Mouse (Mus musculus) liver, embryonic 13.5 days (tissue): ENCODE measurements around the gene Arrdc5. TPM values are rescaled to one million over a fixed set of nuclear protein-coding genes. Genes with fewer than 3 reads are reported as not detected.
"Not testable (repeated sequence)": the region's sequence is repeated elsewhere in the genome, so short reads cannot be mapped to it uniquely, and the experiment has no call there.

Experiments
- ATAC-seq: fragments of 200-750 bp; cut with Nextera tagmentation; 2 replicates; pipeline ENCODE4 v1.8.0; 2017; ENCODE audit warnings: low read depth, mild to moderate bottlenecking, moderate number of reproducible peaks, moderate library complexity
- DNase-seq: peaks from one replicate; pipeline ENCODE4 v3.0.0; 2022
- H3K27ac ChIP-seq: fragments of 300-500 bp; sonication (generic); 2 replicates; pipeline ENCODE4 v1.5.1; 2015; ENCODE audit warnings: moderate library complexity, mild to moderate bottlenecking, inconsistent platforms
- H3K27me3 ChIP-seq: fragments of 300-500 bp; sonication (generic); 2 replicates; pipeline ENCODE4 v1.6.1; 2015; ENCODE audit warnings: mild to moderate bottlenecking, inconsistent platforms
- H3K36me3 ChIP-seq: fragments of 300-500 bp; sonication (generic); 2 replicates; pipeline ENCODE4 v1.6.1; 2015; ENCODE audit warnings: mild to moderate bottlenecking, inconsistent platforms
- H3K4me1 ChIP-seq: fragments of 300-500 bp; sonication (generic); replicated peaks from 2 replicates; pipeline ENCODE4 v1.6.1; 2015; ENCODE audit warnings: inconsistent platforms
- H3K4me2 ChIP-seq: fragments of 300-500 bp; sonication (generic); 2 replicates; pipeline ENCODE4 v1.6.1; 2015; ENCODE audit warnings: inconsistent platforms, mild to moderate bottlenecking, moderate library complexity
- H3K4me3 ChIP-seq: fragments of 300-500 bp; sonication (generic); replicated peaks from 2 replicates; pipeline ENCODE4 v1.5.1; 2015; ENCODE audit warnings: mild to moderate bottlenecking, inconsistent platforms
- H3K9ac ChIP-seq: fragments of 300-500 bp; sonication (generic); 2 replicates; pipeline ENCODE4 v1.6.1; 2015; ENCODE audit warnings: mild to moderate bottlenecking, inconsistent platforms
- H3K9me3 ChIP-seq: fragments of 300-500 bp; sonication (generic); replicated peaks from 2 replicates; pipeline ENCODE4 v1.6.1; 2016; ENCODE audit warnings: inconsistent platforms
- WGBS: fragments of 180-500 bp; shearing (Covaris S2); methylation state at CpG from one replicate; pipeline ENCODE4 v1.1.7; 2015; ENCODE audit not compliant: insufficient replicate concordance; 5-methylcytosine and 5-hydroxymethylcytosine counted together
- polyA plus RNA-seq: library from polyadenylated mRNA; unstranded; fragments of >200 nt; fragmentation: Nextera tagmentation; extraction: Ambion mirVana; gene quantifications from 2 replicates; pipeline ENCODE4 v1.2.1, GENCODE M21; 2015

The Arrdc5 gene
- polyA plus RNA-seq, 1 experiment from 2014 or later = not detected

DNA sequence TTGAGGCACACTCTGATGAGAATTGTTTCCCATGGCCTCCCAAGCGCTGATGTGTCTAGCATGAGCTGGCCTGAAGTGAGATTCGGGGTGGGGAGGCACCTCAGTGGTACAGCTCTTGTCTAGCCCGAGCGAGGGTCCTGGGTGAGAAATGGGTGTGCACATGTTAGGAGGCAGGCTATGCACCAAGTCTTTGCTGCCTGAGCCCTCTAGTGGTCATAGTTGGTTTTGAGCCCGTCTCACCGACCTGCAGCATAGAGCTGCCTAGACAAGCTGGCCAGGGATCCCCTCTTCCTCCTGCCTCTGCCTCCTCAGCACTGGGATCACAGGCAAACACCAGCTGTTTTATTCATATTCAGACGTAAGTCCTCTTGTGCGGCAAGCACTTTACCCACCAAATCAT lies 36.1 kb downstream of the Arrdc5 start:
- H3K9ac ChIP-seq = no peak overlapping the region
- no peaks in the 10 kb centered on the region for H3K27me3 ChIP-seq
- H3K4me2 ChIP-seq = no peak overlapping the region
- 16% methylated on average over 8 of the region's 8 CpGs for WGBS
- H3K4me3 ChIP-seq = no peak overlapping the region
- ATAC-seq = peak; percentile 64
- H3K4me1 ChIP-seq = peaks cover 61% of the 10 kb centered on the region
- H3K36me3 ChIP-seq = peaks cover 50% of the 10 kb centered on the region
- DNase-seq = peak; percentile 60
- H3K27ac ChIP-seq = no peak overlapping the region
- no peaks in the 10 kb centered on the region for H3K9me3 ChIP-seq

DNA sequence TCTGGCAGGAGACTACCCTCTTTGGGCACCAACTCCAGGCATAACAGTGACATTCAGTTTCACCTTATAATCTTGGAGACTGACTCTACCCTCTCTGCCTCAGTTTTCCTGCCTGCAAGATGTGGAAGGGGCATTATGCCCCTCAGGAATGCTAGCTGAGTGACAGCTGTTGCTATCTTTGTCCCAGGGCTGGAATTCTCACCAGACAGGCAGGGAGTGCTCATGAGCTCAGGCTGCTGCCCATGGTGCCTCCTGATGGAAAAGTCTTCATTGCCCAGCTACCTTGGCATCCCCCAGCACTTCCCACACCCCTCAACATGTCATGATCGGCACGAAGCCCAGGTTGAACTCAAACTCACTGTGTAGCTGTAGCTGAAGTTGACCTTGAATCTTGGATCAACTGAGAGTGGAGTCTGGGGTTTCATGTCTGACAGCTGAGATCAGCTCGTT lies 37.4 kb downstream of the Arrdc5 start:
- H3K4me3 ChIP-seq = no peak overlapping the region
- 64% methylated on average over 3 of the region's 3 CpGs for WGBS
- peaks cover 71% of the 10 kb centered on the region for H3K4me1 ChIP-seq
- H3K27me3 ChIP-seq = no peaks in the 10 kb centered on the region
- peaks cover 61% of the 10 kb centered on the region for H3K36me3 ChIP-seq
- H3K27ac ChIP-seq = 0 out of 2 replicates have a peak overlapping the region, but pooled peaks have one; percentile 6
- DNase-seq (no peak), ATAC-seq (no peak)
- no peaks in the 10 kb centered on the region for H3K9me3 ChIP-seq
- no peak overlapping the region for H3K4me2 ChIP-seq
- H3K9ac ChIP-seq = no peak overlapping the region

DNA sequence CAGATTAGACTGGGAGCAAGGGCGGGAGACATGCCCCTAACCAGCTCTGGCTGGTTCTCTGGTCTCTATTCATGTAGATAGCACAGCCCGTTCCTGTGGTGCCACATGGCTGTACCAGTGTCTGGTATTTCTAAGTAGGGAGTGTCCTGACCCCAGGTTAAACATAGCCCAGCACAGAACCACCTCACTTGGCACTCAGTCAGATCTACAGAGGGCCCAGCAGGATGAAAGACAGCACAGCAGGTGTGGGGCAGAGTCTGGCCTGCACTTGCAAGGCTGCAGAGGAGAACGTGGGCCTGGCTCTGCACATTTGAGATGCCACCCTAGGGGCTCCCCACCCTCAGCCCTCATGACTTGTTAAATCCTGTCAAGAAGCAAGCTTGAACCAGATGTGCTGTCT lies 38.9 kb downstream of the Arrdc5 start:
- ATAC-seq = no peak
- Histone ChIP-seq H3K4me1 (peaks cover 75% of the 10 kb centered on the region), H3K9me3 (no peaks in the 10 kb centered on the region), H3K36me3 (peaks cover 61% of the 10 kb centered on the region), H3K4me2 (no peak overlapping the region), H3K27ac (no peak overlapping the region), H3K9ac (peak overlapping the region; percentile 42; the same call in 1 of the 2 replicates), H3K4me3 (no peak overlapping the region), H3K27me3 (no peaks in the 10 kb centered on the region)
- 76% methylated on average over 3 of the region's 3 CpGs for WGBS
- no peak for DNase-seq

GRCm38 (mm10) chr17:56259301-56260037 lies 40.6 kb downstream of the Arrdc5 start:
- no peak for ATAC-seq
- Histone ChIP-seq H3K4me1 (peaks cover 69% of the 10 kb centered on the region), H3K4me2 (peak overlapping the region; percentile 98), H3K36me3 (peaks cover 53% of the 10 kb centered on the region), H3K9me3 (no peaks in the 10 kb centered on the region), H3K27ac (no peak overlapping the region), H3K4me3 (peak overlapping the region; percentile 78), H3K27me3 (no peaks in the 10 kb centered on the region), H3K9ac (peak overlapping the region; percentile 42; the same call in 1 of the 2 replicates)
- WGBS = 82% methylated on average over 10 of the region's 10 CpGs
- DNase-seq = no peak

DNA sequence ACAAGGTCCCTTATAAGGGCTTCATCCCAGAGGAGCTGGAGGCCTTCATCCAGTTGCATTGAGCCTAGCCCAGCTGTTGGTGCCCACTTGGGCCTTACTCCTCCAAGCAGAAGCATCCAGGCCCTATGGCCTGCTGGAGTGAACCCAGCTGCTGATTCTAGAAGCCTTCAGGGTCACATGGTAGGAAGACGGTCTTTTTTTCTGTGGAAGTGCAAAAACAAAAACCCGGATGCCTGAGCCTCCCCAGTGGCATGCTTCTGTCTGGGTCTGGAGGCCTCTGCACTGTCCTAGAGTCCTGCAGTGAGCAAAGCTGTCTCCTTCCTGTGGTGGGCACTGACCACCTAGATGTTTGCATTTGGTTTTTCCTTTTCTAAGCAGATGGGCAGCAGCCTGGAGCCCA lies 41.3 kb downstream of the Arrdc5 start:
- H3K4me2 ChIP-seq = peak overlapping the region; percentile 98
- not testable (repeated sequence) for H3K9me3 ChIP-seq, H3K27ac ChIP-seq, ATAC-seq, DNase-seq, H3K27me3 ChIP-seq
- H3K36me3 ChIP-seq = peaks cover 53% of the 10 kb centered on the region
- WGBS = 56% methylated on average over 2 of the region's 2 CpGs
- H3K4me1 ChIP-seq = peaks cover 67% of the 10 kb centered on the region
- peak overlapping the region; percentile 78 for H3K4me3 ChIP-seq
- H3K9ac ChIP-seq = 0 out of 2 replicates have a peak overlapping the region, but pooled peaks have one; percentile 42

- peak overlapping the region; percentile 98 for H3K4me2 ChIP-seq
- peak overlapping the region; percentile 80; the same call in 1 of the 2 replicates for H3K9ac ChIP-seq
- ATAC-seq, H3K9me3 ChIP-seq, H3K27me3 ChIP-seq, DNase-seq, H3K27ac ChIP-seq: not testable (repeated sequence)
- H3K36me3 ChIP-seq = peaks cover 53% of the 10 kb centered on the region
- peak overlapping the region; percentile 78 for H3K4me3 ChIP-seq
- peaks cover 66% of the 10 kb centered on the region for H3K4me1 ChIP-seq
- 87% methylated on average over 19 of the region's 19 CpGs for WGBS
Observed at GRCm38 (mm10) chr17:56258269-56258668, 41.8 kb downstream of the Arrdc5 start.

DNA sequence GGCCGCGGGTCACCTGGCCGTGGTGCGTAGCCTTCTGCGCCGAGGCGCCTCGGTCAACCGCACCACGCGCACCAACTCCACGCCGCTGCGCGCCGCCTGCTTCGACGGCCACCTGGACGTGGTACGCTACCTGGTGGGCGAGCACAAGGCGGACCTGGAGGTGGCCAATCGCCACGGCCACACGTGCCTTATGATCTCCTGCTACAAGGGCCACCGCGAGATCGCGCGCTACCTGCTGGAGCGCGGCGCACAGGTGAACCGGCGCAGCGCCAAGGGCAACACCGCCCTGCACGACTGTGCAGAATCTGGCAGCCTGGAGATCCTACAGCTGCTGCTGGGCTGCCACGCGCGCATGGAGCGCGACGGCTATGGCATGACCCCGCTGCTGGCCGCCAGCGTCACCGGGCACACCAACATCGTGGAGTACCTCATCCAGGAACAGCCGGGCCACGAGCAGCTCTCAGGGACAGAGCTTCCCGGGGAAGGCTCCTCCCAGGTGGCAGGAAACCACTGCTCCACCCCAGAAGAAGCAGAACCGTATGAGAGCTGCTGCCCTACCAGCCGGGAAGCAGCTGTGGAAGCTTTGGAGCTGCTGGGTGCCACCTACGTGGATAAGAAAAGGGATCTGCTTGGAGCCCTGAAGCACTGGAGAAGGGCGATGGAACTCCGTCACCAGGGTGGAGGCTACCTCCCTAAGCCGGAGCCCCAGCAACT lies 42.7 kb downstream of the Arrdc5 start:
- H3K4me3 ChIP-seq = peak overlapping the region; percentile 78
- ATAC-seq (no peak), DNase-seq (no peak)
- peak overlapping the region; percentile 71 for H3K27ac ChIP-seq
- 5% methylated on average over 58 of the region's 58 CpGs for WGBS
- no peaks in the 10 kb centered on the region for H3K9me3 ChIP-seq
- peak overlapping the region; percentile 80 for H3K9ac ChIP-seq
- H3K36me3 ChIP-seq = peaks cover 44% of the 10 kb centered on the region
- H3K4me2 ChIP-seq = peak overlapping the region; percentile 98
- H3K4me1 ChIP-seq = peaks cover 57% of the 10 kb centered on the region
- H3K27me3 ChIP-seq = no peaks in the 10 kb centered on the region

- peak within 1 kb of the TSS; percentile 97 for H3K27ac ChIP-seq
- DNase-seq = peak; percentile 94
- peak within 1 kb of the TSS; percentile 78 for H3K4me3 ChIP-seq
- H3K9me3 ChIP-seq = no peaks in the 10 kb centered on the region
- peak within 1 kb of the TSS; percentile 98 for H3K4me2 ChIP-seq
- H3K36me3 ChIP-seq = peaks cover 35% of the 10 kb centered on the region
- peak; percentile 86 for ATAC-seq
- WGBS = under 1% methylated on average over 28 of the region's 28 CpGs
- H3K4me1 ChIP-seq = peaks cover 49% of the 10 kb centered on the region
- no peaks in the 10 kb centered on the region for H3K27me3 ChIP-seq
- H3K9ac ChIP-seq = peak within 1 kb of the TSS; percentile 80
Observed at GRCm38 (mm10) chr17:56256239-56256881, 43.7 kb downstream of the Arrdc5 start, which contains the start of gene Fem1a. TSS of gene Fem1a (plus strand) at chr17:56256810.

- Histone ChIP-seq H3K27me3 (no peaks in the 10 kb centered on the region), H3K27ac (peak overlapping the region; percentile 97), H3K9ac (peak overlapping the region; percentile 73), H3K4me1 (peaks cover 46% of the 10 kb centered on the region), H3K4me2 (peak overlapping the region; percentile 95), H3K9me3 (no peaks in the 10 kb centered on the region), H3K4me3 (peak overlapping the region; percentile 78), H3K36me3 (peaks cover 29% of the 10 kb centered on the region)
- WGBS = under 1% methylated on average over 32 of the region's 32 CpGs
- peak; percentile 96 for DNase-seq
- ATAC-seq = peak; percentile 84
Observed at GRCm38 (mm10) chr17:56255863-56256238, 44.2 kb downstream of the Arrdc5 start.

GRCm38 (mm10) chr17:56255429-56255828 lies 44.7 kb downstream of the Arrdc5 start:
- Histone ChIP-seq H3K4me2 (peak overlapping the region; percentile 55), H3K36me3 (peaks cover 25% of the 10 kb centered on the region), H3K27me3 (no peaks in the 10 kb centered on the region), H3K4me1 (peaks cover 42% of the 10 kb centered on the region), H3K9me3 (no peaks in the 10 kb centered on the region), H3K4me3 (peak overlapping the region; percentile 78), H3K27ac (peak overlapping the region; percentile 29; the same call in 1 of the 2 replicates), H3K9ac (no peak overlapping the region)
- WGBS = 15% methylated on average over 9 of the region's 9 CpGs
- ATAC-seq = no peak
- no peak for DNase-seq

GRCm38 (mm10) chr17:56254695-56255094 lies 45.4 kb downstream of the Arrdc5 start:
- Histone ChIP-seq H3K27ac (no peak overlapping the region), H3K4me1 (peaks cover 35% of the 10 kb centered on the region), H3K9me3 (no peaks in the 10 kb centered on the region), H3K4me2 (no peak overlapping the region), H3K36me3 (peaks cover 18% of the 10 kb centered on the region), H3K27me3 (no peaks in the 10 kb centered on the region), H3K4me3 (no peak overlapping the region), H3K9ac (no peak overlapping the region)
- ATAC-seq (no peak), DNase-seq (no peak)
- 73% methylated on average over 4 of the region's 4 CpGs for whole genome bisulfite sequencing
